Mouse (Mus musculus): Measurements from ENCODE around the gene Dmkn. TPM values are rescaled to one million over a fixed set of nuclear protein-coding genes. Genes with fewer than 3 reads are reported as not detected.
"Not testable (repeated sequence)": the region's sequence is repeated elsewhere in the genome, so short reads cannot be mapped to it uniquely, and the experiment has no call there.

The Dmkn gene
- 3.4 and 4.9 TPM in 2 replicates for polyA plus RNA-seq (2012; rRNA removed)

GRCm38 (mm10) chr7:30763456-30763855 is at the start of gene Dmkn:
Dmkn (plus strand) TSS chr7:30763756.
- 47% methylated on average over 5 of the region's 5 CpGs for WGBS
- DNase-seq (ENCODE audit: low read depth, low spot score) = no peak

DNA sequence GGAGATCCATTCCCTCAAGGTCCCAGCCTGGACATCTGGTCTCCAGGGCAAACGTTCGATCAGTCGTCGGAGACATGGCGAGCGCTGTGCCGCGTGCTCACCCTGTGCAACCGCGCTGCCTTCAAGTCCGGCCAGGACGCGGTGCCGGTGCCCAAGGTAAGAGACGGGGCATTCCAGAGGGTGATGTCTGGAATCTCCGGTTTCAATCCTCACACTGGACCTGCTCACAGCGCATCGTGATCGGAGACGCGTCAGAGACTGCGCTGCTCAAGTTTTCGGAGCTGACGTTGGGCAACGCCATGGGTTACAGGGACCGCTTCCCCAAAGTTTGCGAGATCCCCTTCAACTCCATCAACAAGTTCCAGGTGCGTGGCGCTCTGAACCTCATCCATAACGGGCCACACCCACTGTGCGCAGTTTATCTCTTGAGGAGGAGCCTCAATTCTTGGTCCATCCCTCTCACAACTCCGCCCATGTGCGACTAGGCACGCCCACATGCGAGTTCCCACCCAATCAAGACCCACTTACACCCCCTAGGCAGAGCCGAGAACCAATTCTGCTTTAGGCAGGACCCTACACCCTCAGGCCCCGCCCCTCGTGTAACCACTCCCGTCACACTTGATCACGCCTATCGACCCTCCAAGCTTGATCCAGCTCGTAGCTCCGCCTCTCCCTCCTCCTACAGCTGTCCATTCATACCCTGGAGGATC is 46.4 kb upstream of the Dmkn start:
- no peak for DNase-seq (ENCODE audit: low read depth, low spot score)
- 2% methylated on average over 43 of the region's 43 CpGs for WGBS

DNA sequence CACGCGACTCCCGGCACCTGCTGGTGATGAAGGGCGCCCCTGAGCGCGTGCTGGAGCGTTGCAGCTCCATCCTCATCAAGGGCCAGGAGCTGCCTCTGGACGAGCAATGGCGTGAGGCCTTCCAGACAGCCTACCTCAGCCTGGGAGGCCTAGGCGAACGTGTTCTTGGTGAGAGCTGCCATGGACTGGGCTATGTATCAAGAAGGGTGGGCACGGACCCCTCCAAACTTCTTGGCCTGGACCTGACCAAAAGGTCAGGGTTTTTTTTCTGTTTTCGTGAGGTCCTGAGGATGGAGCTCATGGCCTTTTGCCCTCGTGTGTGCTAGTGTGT is 45.9 kb upstream of the Dmkn start:
- WGBS = 12% methylated on average over 14 of the region's 14 CpGs
- no peak for DNase-seq (ENCODE audit: low read depth, low spot score)

GRCm38 (mm10) chr7:30719669-30720068 is 43.9 kb upstream of the Dmkn start:
- no peak for DNase-seq (ENCODE audit: low read depth, low spot score)
- WGBS = 89% methylated on average over 5 of the region's 5 CpGs

- WGBS = 91% methylated on average over 7 of the region's 7 CpGs
- no peak for DNase-seq (ENCODE audit: low read depth, low spot score)
These were observed 42.3 kb upstream of the Dmkn start for GRCm38 (mm10) chr7:30721286-30721685.

DNA sequence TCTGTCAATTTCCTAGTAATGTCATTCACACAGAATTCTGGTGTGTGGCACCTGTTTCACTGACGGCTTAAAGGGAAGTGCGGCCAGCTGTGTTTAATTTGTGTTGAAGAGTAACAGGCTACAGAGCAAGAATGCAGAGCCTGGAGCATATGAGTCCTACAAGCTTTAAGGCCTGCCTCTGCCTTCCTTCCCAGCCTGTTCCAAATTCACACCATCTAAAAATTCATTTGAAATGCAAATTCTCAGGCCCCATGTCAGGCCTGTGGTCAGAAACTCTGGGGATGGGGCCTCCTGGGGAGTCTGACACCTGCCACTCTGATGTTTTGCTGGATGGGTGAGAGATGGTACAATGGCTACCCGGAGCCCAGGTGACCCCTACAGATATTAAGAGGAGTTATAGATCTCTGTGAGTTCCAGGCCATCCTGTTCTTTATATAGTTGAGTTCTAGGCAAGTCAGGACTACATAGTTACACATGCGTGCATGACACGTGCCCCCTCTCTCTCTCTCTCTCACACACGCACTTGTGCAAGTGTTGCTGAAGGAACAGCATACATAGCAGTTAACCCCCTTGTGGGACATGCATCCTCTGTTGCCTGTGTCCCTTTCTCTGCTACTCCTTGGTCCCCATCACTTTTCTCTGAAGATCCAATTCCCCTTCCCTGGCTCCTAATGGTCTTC is 40.1 kb upstream of the Dmkn start:
- 50% methylated on average over 6 of the region's 6 CpGs for WGBS
- DNase-seq (ENCODE audit: low read depth, low spot score) = no peak

- 37% methylated on average over 6 of the region's 6 CpGs for WGBS
- no peak for DNase-seq (ENCODE audit: low read depth, low spot score)
These were observed 35.3 kb upstream of the Dmkn start for GRCm38 (mm10) chr7:30728214-30728613.

DNA sequence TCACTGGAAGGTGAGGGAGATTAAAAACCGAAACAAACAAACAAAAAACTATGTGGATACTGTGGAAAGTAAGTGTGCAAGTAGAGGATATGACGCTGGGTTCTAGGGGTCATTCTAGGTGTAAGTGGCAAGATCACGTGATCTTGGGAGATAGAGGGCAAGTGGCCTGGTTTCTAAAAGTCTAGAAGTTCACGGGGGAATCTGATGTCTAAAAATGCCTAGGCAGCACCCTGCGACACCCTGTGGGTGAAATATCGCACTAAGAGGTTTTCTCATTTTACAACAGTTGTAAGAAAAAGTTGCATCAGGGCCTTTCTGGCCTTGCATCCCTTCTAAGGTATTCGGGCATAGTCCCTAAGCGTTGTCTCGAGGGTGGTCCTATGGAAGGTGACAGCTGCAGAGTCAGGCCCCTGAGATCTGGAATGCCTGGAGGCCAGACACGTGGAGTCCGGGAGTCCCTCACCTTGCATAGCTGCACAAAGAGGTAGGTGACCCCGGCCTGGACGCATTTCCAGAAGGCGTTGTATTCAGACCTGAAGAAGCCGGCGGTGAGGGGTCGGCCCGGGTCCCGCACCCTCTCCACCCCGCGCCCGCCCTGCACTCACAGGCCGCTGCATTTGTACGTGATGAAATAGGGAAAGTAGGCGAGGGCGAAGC is 34.7 kb upstream of the Dmkn start:
- 3% methylated on average over 26 of the region's 26 CpGs for WGBS
- DNase-seq (ENCODE audit: low read depth, low spot score) = no peak

DNA sequence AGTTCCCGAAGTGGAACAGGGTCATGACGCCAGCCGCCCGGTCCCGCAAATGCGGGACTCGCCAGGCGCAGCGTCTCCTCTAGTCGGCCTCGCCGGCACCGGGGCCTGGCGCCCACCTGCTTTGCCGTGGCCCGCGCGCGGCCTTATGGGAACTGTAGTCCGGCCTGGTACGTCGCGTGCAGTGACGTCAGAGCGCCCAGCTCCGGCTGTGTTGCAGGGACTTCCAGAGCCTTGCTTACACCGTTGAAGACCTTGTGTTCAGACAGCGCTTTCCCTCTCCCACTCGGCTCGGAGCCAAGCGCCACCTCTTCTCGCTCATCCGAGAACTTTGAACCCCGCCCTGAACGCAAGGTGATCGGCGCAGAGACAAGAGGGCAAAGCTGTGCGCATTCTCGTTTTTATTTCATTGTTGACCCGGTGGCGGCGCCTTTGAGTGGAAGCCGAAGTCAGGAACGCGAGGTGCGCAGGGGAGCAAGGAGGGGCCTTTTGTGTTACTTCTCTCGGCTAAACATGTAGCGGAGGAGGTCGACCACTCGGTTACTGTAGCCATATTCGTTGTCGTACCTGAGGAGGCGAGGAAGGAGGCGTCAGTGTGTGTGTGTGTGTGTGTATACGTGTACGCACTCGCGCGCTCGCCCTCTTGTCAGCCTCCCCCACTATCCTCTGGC is 34.0 kb upstream of the Dmkn start, which contains the start of gene Tmem147:
Tmem147 (minus strand) TSS at position 145 of the 668 bp plus-strand sequence.
- peak; percentile 97 for DNase-seq (ENCODE audit: low read depth, low spot score)
- under 1% methylated on average over 60 of the region's 60 CpGs for WGBS

GRCm38 (mm10) chr7:30730064-30730722 is 33.4 kb upstream of the Dmkn start:
- WGBS = 14% methylated on average over 21 of the region's 22 CpGs
- not testable (repeated sequence) for DNase-seq (ENCODE audit: low read depth, low spot score)

GRCm38 (mm10) chr7:30736211-30736610 is 27.3 kb upstream of the Dmkn start:
- WGBS = 89% methylated on average over 3 of the region's 3 CpGs
- no peak for DNase-seq (ENCODE audit: low read depth, low spot score)

DNA sequence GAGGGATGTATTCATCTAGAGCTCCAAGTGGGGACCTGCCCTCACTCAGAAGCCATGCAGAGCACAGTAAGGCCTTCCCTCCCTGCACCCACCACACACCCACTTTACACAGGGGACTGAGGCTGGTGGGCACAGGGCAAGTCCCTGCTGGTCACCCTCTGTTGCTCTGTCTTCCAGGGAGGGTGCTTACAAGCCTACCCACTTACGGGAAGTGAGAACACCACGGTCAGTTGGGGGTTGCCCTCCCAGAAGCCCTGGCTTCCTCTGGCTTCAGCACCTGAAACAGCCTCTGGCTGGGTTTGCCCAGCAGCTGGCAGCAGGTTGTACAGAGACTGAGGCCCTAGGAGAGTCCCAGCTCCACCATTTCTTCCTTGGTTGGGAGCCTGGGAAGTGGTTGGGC is 21.0 kb upstream of the Dmkn start:
- 86% methylated on average over 2 of the region's 2 CpGs for WGBS
- not testable (repeated sequence) for DNase-seq (ENCODE audit: low read depth, low spot score)

DNA sequence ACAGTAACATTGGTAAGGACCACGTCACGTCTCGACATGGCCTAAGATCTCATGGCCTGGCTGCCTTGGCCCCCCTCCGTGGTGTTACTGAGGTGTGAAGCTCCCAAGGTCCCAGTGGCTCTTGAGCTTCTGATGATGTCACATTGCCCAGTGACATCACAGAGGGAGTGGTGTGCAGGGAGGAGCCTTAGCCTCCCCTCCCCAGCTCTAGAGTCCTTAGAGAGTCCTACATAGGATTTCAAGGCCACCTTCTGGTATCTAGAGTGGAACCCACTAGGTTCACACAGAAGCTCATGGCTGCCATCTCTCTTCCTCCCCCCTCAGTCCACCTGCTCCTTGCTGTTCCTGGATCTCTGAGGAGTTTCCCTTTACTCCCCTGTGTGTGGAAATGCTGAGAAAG is 19.9 kb upstream of the Dmkn start, which contains the start of gene Gapdhs:
Gapdhs (minus strand) TSS at position 65 of the 400 bp plus-strand sequence.
- WGBS = 92% methylated on average over 4 of the region's 4 CpGs
- not testable (repeated sequence) for DNase-seq (ENCODE audit: low read depth, low spot score)

DNA sequence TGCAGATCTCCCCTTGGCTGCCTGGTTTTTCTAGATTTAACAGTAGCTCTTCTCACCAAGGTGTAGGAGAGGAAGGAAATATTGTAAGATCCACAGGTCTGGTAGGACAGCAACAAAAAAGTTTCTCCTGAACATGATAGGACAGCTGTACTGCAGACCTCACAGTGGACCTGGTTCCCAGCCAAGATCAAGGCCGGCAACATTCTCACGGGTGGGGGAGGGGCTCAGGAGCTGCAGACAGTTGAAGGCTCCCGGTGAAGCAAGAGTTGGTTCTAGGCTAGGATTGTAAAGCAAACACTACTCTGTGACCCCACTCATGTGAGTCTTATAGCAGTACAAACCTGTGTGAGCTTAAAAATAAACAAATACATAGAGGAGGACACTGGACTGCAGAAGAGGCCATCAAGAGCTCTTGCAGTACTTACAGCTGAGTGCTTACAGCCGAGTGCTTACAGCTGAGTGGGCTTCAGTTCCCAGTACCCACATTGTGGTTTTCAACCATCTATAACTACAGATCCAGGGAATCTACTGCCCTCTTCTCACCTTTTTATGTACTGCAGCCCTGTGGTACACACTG is 19.4 kb upstream of the Dmkn start:
- 20% methylated on average over 4 of the region's 4 CpGs for WGBS
- DNase-seq (ENCODE audit: low read depth, low spot score) = no peak

DNA sequence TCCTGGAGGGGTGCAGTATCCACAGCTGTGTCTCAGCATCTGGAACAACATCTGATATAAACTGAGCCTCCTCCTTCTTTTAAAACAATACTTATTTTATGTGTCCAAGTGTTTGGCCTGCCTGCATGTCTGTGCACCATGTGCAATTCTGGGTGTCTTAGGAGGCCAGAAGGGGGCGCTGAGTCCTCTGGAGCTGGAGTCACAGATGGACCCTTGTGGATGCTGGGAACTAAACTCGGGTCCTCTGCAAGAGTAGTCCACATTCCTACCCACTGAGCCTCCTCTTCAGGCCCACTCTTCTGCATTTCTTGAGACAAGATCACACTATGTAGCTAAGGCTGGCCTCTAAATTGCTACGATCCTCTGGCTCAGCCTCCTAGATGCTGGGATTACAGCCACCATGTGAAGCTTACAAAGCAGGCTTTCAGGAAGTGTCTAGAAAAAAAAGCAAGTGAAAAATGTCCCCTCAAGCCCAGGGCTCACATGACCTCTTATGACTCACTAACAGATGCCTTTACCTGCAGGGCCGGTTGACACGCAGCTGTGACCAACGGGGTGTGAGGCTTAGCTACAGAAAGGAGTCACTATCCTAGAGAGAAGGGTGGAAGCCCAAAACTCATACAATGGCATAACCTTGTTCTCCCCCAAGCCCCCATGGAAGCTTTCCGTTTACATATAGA is 15.9 kb upstream of the Dmkn start:
- WGBS = 87% methylated on average over 7 of the region's 7 CpGs
- DNase-seq (ENCODE audit: low read depth, low spot score) = no peak

- DNase-seq (ENCODE audit: low read depth, low spot score) = no peak
- WGBS = 54% methylated on average over 13 of the region's 13 CpGs
These were observed 13.5 kb upstream of the Dmkn start for GRCm38 (mm10) chr7:30749824-30750606.

DNA sequence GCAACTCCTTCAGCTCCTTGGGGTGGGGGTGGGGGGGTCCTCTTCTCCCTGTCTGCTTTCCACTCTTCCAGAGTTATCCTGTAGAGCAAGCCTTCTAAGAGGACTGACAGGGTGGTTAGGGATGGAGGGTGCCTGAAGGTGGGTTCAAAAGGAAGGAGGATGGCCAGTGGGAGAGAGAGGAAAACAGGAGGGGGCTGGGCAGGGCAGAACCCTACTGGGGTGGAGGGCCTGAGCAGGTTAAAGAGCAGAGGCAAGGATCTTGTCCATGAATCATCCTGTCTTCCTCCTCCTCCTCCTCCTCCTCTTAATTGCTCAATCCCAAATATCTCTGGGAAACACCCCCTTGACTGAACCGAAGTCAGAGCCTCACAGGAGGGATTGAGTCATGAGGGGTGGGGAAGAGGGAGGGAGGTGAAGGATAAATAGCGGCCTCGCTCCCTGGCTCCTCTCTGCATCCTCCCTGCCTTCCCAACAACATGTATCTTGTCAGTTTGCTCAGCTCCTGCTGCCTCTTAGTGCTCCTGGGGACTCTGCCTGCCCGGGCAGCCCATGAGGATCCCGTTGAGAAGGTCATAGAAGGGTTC is 12.4 kb upstream of the Dmkn start, which contains the start of gene Sbsn:
Sbsn (plus strand) TSS at position 386 of the 584 bp plus-strand sequence.
- no peak for DNase-seq (ENCODE audit: low read depth, low spot score)
- WGBS = 64% methylated on average over 5 of the region's 5 CpGs

GRCm38 (mm10) chr7:30757001-30757400 is 6.6 kb upstream of the Dmkn start:
- 87% methylated on average over 2 of the region's 3 CpGs for WGBS
- DNase-seq (ENCODE audit: low read depth, low spot score) = no peak
